Mouse (Mus musculus) liver (tissue): Measurements from ENCODE around the gene Ovol3.
"Not testable (repeated sequence)": the region's sequence is repeated elsewhere in the genome, so short reads cannot be mapped to it uniquely, and the experiment has no call there.

ENCODE experiments used
- DNase-seq: peaks from one replicate; pipeline ENCODE4 v3.0.0-alpha.2; 2020; ENCODE audit warnings: mixed read lengths

Gene Ovol3

GRCm38 (mm10) chr7:30222205-30222604 lies 13.3 kb downstream of the Ovol3 start:
- DNase-seq, result peak; percentile 26

DNA sequence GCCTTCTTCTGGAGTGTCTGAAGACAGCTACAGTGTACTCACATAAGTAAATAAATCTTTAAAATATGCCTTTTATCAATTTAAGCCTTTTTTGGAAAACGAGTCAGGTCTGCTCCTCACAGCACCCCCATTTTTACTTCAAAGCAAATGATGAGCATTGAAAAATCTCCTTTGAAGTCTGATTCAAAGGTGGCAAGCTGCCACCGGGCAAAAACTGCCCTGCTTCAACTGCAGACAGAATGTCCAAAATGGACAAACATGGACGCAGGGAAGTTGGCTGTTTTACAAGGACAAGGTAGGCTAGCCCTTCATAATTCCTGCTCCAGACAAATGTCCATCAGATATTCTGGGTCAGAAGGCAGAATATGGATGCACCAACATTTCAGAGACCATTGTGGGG lies 14.1 kb downstream of the Ovol3 start:
- no peak for DNase-seq

DNA sequence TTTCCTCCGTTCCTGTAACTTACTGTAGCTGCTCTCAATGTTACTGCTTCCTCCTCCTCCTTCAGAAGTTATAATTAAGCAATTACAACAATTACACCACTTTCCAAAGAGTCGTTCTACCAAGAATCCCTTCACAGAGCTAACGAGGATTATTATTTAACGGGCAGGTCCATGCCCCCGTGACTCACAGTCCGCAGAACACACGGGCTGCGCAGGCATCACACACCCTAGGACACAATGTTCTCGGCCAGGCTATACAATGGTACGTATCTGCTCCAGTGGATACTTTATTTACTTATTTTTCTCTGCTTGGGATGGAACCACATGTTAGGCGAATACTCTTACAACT lies 15.5 kb downstream of the Ovol3 start:
- no peak for DNase-seq

DNA sequence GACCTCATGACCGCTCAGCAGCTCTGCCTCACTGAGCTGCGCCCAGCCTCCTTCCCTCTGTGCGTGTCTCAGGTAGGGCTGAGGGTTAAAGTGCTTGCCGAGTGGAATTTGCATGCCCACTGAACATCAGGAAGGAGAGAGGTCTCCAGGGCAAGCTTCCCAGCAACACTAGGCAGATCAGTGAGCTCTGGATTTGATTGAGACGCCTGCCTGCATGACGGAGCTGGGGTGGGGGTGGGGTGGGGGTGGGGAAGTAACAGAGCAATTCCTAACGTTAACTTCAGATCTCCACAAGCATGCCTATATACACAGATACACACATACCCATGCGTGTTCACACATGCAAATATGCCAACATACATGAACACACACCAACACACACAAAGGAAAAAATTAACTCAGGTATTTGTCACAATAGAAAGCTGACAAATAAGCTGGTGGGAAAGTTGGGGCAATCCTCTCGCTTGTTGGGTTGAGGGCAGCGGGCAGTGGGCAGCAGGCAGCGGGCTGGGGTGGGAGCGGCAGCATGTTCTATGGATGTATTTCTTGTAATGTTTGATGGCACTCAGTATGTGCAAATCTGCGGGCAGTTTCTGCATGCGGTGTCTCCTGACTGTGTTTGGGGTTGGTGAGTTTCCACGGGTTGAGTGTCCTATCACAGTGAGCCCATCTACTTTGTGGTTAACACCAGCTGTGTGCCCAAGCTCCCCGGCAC lies 16.1 kb downstream of the Ovol3 start:
- peak; percentile 61 for DNase-seq

DNA sequence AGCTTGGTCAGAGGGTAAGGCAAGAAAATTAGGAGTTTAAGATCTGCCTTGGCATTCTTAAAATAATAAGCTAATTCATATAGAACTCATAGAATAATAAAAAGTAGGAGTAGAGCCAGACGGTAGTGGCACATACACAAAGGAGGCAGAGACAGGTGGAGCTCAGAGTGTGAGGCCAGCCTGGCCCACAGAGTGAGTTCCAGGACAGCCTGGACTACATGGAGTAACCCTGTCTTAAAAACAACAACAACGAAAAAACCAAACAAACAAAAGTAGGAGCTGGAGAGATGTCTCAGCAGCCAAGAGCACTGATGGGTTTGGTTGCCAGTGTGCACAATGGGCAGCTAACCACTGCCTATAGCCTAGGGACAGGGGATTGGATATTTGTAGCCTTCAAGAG lies 18.2 kb downstream of the Ovol3 start:
- no peak for DNase-seq

DNA sequence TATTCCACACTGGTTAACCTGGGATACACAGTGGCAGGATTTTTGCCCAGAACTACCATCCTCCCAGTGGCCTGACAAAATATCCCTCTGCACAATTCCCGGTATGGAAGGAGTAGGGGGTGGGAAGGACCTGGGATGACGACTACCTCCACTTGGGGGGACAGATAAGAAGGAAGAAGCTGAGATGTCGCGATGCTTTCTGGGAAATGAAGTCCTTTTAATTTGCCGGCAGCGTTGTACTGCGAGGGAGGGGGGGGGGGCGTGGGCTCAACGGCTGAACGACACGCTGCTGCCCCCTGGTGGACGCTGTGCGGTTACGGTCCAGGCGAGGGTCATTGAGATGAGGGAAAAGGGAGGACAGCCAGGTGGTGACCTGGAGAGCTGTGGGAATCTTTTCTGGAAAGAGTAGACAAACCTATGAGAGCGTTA lies 18.8 kb downstream of the Ovol3 start:
- peak; percentile 84 for DNase-seq

GRCm38 (mm10) chr7:30215875-30216274 lies 19.6 kb downstream of the Ovol3 start:
- DNase-seq, result no peak

DNA sequence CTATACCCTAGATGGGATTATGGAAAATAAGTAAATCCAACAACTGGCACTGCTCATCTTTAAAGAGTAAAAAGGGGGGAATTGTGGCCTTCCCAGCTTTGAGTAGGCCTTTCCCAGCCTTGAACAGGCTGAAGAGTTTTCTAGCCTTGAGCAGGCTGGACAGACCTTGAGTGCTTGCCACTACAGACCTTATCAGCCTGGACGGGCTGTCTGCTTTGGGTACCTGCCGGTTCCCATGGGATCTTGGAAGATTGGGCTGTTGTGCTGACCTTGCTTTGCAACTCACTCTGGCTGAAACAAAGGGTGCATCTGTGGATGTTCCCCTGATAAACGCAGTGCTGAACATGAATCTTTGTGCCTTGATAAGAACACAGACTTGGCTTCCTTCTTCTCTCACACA lies 21.6 kb downstream of the Ovol3 start:
- DNase-seq, result no peak

- no peak for DNase-seq
These were observed 24.5 kb downstream of the Ovol3 start for GRCm38 (mm10) chr7:30211025-30211424.

DNA sequence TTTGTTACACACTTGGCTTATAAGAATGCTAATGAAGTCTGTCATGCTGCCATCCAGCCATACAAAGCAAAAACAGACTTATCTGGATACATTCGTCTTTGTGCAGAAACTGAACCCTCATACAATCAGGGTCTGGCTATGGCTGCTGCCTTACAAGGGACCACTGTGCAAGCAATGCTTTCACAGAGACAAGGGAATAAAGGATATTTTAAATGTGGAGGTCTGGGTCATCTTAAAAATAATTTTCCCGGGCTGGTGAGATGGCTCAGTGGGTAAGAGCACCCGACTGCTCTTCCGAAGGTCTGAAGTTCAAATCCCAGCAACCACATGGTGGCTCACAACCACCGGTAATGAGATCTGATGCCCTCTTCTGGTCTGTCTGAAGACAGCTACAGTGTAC lies 29.2 kb downstream of the Ovol3 start:
- DNase-seq, result not testable (repeated sequence)

DNA sequence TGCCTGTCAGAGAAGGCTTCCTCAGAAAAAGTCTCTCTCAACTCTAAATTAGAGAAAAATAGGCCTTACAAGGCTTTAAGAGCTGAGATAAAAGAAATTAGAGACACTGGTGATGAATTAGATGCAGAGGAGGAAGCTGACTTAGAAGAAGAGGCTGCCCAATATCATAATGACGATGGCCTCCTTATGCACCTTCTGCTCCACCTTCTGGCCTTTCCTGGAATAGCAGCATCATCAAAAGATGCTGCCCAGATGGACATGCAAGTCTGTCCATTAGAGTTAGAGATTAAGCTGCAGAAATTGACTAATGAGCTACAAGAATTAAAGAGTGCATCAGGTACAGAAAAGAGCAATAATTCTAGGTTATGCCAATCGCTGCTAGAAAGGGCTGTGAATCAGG lies 30.1 kb downstream of the Ovol3 start:
- DNase-seq, result peak; percentile 65

- DNase-seq, result no peak
These were observed 31.1 kb downstream of the Ovol3 start for GRCm38 (mm10) chr7:30204380-30204779.

DNA sequence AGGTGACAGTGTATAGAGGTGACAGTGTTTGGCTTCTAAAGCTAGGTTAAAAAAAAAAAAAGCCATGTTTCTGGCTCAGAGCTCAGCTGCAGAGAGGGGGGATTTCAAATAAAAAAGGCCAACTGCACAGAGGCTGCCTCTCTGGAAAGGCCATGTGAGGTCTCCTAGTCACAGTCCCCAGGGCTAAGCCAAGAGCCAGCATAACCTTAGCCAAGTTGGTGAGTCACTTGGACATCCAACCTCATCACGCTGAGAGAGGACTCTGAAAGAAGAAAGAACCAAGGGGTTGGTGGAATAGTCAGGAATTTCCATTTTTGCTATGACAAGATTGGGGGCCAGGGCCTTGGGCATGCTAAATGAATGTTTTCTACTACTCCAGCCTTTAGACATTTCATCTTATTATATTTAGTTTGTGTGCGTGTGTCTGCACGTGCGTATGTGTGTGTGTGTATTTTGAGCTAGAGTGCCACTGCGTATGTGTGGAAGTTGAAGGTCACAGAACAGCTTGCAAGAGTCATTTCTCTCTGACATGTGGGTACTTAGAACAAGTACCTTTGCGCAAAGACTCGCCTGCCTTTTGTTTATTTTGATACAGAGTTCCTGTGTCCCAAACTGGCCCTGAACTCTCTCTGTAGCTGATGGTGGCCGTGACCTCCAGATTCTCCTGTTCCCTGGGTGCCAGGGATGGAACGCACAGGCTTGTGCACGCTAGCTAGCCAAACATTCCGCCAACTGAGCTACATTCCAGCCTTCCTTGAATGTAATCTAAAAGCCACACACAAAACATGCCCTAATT lies 32.4 kb downstream of the Ovol3 start:
- no peak for DNase-seq

GRCm38 (mm10) chr7:30200661-30201060 lies 34.9 kb downstream of the Ovol3 start:
- DNase-seq, result not testable (repeated sequence)

DNA sequence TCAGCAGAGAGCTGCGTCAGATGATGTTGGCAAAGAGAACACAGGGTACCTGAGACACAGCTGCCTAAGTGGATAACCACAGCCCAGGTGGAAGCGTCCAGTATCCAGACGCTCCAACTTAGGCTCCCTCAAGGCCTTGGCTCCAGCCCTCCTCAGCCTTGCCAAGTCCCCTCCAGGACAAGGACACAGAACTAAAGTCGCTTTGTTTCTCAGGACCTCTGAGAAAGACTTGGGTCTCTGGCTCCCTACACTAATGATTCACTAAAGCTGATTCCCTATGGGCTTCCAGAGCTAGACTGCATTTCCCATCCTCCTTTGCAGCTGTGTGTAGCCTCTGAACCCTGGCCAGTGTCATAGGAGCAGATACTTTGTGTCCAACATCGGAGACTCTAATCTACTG lies 35.3 kb downstream of the Ovol3 start:
- no peak for DNase-seq

DNA sequence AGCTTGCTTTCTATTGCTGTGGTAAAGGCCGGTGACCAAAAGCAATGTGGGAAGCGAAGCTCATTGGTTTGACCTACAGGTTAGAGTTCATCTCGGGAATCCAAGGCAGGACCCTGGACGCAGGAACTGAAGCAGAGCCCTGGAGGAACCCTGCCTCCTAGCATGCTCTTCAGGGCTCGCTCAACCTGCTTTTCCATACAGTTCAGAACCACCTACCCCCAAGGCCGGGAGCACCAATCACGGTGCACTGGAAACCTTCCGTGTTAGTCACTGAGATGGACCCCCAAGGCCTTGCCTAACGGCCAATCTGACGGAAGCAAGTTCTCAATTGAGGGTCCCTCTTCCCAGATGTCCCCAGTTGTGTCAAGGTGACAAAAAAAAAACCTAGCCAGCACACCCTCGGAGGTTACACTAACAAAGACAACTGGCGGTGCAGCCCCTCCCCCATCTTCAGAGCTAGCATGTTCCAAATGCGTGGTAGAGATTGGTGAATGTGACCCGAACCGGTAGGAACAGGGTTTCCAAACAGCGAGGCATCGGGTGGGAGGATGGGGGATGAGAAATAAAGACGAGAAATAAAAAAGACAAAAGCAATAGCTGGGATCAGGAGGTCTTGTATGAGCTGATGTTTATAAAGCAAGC lies 35.9 kb downstream of the Ovol3 start:
- DNase-seq, result no peak

DNA sequence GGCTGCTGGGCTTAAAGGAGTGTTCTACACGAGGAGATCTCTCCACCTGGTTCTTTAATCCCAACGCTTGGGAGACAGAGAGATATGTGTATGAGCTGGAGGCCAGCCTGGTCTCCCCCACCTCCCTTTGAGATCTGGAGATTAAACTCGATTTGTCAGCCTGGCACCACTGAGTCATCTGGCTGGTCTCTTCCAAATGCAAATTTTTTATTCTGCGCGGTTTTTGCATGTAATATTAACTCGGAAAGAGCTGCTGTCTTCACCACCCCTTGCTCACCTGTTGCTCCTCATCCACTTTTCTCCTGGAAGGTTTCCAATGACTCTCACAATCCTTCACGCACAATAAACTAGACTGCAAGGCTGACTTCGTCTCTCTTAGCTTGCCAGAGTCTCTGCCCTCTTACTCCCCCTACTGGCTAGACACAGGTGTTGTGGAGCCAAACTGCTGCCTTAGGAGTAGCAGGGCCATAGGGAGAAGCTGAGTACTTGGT lies 37.0 kb downstream of the Ovol3 start, which contains the start of gene Capns1:
TSS of gene Capns1 (minus strand) at position 331 of the 491 bp plus-strand sequence.
- peak; percentile 80 for DNase-seq

DNA sequence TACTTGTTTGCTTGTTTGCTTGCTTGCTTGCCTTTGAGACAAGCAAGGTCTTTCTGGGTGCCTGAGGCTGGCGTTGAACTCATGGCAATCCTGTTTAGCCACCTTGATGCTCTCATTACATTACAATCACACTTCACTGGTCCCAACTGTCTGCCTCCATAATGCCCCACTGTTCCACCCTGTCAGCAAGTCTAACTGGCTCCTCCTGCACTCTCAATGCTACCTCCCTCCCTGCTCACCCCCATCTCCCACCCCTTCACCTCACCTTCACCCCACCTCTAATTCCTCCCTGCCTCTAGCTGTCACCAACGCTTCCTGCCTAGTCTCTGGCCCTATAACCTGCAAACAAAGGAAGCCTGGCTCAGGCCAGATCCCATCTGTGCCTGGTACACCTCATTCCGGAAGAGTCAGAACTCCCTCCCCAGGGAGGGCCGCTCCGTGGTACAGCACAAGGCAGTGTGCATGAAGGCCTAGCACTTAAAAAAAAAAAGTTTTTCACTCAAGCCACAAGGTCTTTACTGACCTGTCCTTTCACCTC lies 37.9 kb downstream of the Ovol3 start:
- DNase-seq, result no peak

DNA sequence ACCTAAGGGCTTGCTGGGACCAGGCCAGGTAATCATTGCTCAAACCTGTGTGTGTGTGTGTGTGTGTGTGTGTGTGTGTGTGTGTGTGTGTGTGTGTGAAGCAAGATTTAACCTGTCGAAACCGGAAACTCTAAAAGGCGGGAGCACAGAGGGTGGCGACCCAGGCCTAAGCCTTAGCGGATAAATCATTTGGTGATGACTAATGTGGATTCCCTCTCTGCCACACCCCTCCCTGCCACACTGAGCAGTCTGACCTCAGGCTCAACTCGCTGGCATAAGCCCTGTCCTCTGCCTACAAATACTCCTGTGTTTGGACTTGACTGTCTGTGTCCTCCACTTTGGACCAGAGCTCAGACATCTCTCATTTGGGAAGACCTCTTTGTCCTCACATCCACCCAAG lies 39.4 kb downstream of the Ovol3 start:
- DNase-seq, result no peak

GRCm38 (mm10) chr7:30195461-30195860 lies 40.1 kb downstream of the Ovol3 start:
- no peak for DNase-seq

DNA sequence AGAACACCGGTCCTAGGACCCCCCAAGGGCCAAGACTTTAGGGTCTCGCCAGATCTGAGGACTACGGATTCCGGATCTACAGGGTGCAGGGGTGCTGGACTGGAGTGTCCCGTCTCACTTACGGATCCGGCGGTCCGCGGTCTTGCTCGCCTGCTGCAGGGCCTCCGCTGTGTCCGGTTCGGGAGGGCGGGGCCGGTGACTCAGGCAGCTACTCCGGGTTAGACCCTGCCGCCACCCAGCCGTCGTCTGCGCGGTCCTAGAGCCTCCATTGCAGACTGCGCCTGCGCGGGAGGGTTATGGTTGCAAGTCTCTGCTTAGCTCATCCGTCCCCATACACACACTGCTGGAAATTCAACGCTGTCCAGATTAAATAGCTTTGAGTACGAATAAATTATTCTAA lies 40.6 kb downstream of the Ovol3 start:
- DNase-seq, result peak; percentile 99

- DNase-seq, result peak; percentile 40
These were observed 41.3 kb downstream of the Ovol3 start for GRCm38 (mm10) chr7:30194101-30194831.
